Mouse (Mus musculus) embryonic facial prominence, embryonic 12.5 days (tissue): Measurements from ENCODE around the gene Gm10721. TPM values are rescaled to one million over a fixed set of nuclear protein-coding genes. Genes with fewer than 3 reads are reported as not detected.
"Not testable (repeated sequence)": the region's sequence is repeated elsewhere in the genome, so short reads cannot be mapped to it uniquely, and the experiment has no call there.

ENCODE experiments used
- ATAC-seq: fragments of 200-750 bp; cut with Nextera tagmentation; 2 replicates; pipeline ENCODE4 v1.8.0; 2017; ENCODE audit not compliant: insufficient number of reproducible peaks, insufficient read depth, low FRiP score, low TSS enrichment
- H3K27ac ChIP-seq: fragments of 300-500 bp; sonication (generic); 2 replicates; pipeline ENCODE4 v1.5.1; 2016; ENCODE audit warnings: mild to moderate bottlenecking
- H3K27me3 ChIP-seq: fragments of 300-500 bp; sonication (generic); 2 replicates; pipeline ENCODE4 v1.6.1; 2016; ENCODE audit warnings: mild to moderate bottlenecking, moderate library complexity
- H3K36me3 ChIP-seq: fragments of 300-500 bp; sonication (generic); 2 replicates; pipeline ENCODE4 v1.6.1; 2016; ENCODE audit warnings: mild to moderate bottlenecking
- H3K4me1 ChIP-seq: fragments of 300-500 bp; sonication (generic); 2 replicates; pipeline ENCODE4 v1.6.1; 2016
- H3K4me2 ChIP-seq: fragments of 300-500 bp; sonication (generic); replicated peaks from 2 replicates; pipeline ENCODE4 v1.6.1; 2016; ENCODE audit warnings: mild to moderate bottlenecking, moderate library complexity
- H3K4me3 ChIP-seq: fragments of 300-500 bp; sonication (generic); 2 replicates; pipeline ENCODE4 v1.5.1; 2016; ENCODE audit warnings: mild to moderate bottlenecking
- H3K9ac ChIP-seq: fragments of 300-500 bp; sonication (generic); 2 replicates; pipeline ENCODE4 v1.6.1; 2016; ENCODE audit warnings: mild to moderate bottlenecking, moderate library complexity
- H3K9me3 ChIP-seq: fragments of 300-500 bp; sonication (generic); 2 replicates; pipeline ENCODE4 v1.6.1; 2016; ENCODE audit warnings: mild to moderate bottlenecking, moderate library complexity
- WGBS: fragments of 180-500 bp; shearing (Covaris S2); methylation state at CpG from one replicate; pipeline ENCODE4 v1.1.7; 2016; 5-methylcytosine and 5-hydroxymethylcytosine counted together
- polyA plus RNA-seq: library from polyadenylated mRNA; unstranded; fragments of >200 nt; fragmentation: Nextera tagmentation; extraction: Ambion mirVana; gene quantifications from 2 replicates; pipeline ENCODE4 v1.2.1, GENCODE M21; 2016

Gm10721 gene
- not detected in 2 replicates for polyA plus RNA-seq

- not testable (repeated sequence) for H3K4me1 ChIP-seq, H3K4me2 ChIP-seq, H3K36me3 ChIP-seq, H3K27ac ChIP-seq, H3K27me3 ChIP-seq, H3K4me3 ChIP-seq, H3K9me3 ChIP-seq, H3K9ac ChIP-seq
- ATAC-seq = peak; percentile 62; the same call in 1 of the 2 replicates
- WGBS = no CpG with 5 or more reads among the region's 11 CpGs
Observed at GRCm38 (mm10) chr9:3012733-3013279, at the start of gene Gm10721. Gene Gm10721, plus strand, starts transcription at chr9:3013140.

GRCm38 (mm10) chr9:3000445-3000972 is 12.4 kb upstream of the Gm10721 start, which contains the start of gene Gm10722:
Gene Gm10722, plus strand, starts transcription at chr9:3000922.
- not testable (repeated sequence) for H3K9ac ChIP-seq, H3K4me2 ChIP-seq, H3K36me3 ChIP-seq, H3K27me3 ChIP-seq, H3K4me3 ChIP-seq, ATAC-seq, H3K4me1 ChIP-seq, H3K27ac ChIP-seq, H3K9me3 ChIP-seq
- WGBS = 70% methylated on average over 12 of the region's 12 CpGs

- not testable (repeated sequence) for H3K9ac ChIP-seq, H3K36me3 ChIP-seq, H3K4me1 ChIP-seq, H3K4me3 ChIP-seq, H3K27ac ChIP-seq, ATAC-seq, H3K9me3 ChIP-seq, H3K4me2 ChIP-seq, H3K27me3 ChIP-seq
- 65% methylated on average over 8 of the region's 8 CpGs for WGBS
Observed at GRCm38 (mm10) chr9:3001006-3001405, 11.9 kb upstream of the Gm10721 start.

- H3K4me3 ChIP-seq, H3K4me1 ChIP-seq, H3K36me3 ChIP-seq, H3K9me3 ChIP-seq, H3K27me3 ChIP-seq, H3K4me2 ChIP-seq, H3K9ac ChIP-seq, H3K27ac ChIP-seq: not testable (repeated sequence)
- peak; percentile 91 for ATAC-seq
- 68% methylated on average over 9 of the region's 11 CpGs for WGBS
Observed at GRCm38 (mm10) chr9:3001948-3002659, 10.8 kb upstream of the Gm10721 start.

- H3K27me3 ChIP-seq, H3K4me1 ChIP-seq, H3K4me2 ChIP-seq, H3K9ac ChIP-seq, H3K4me3 ChIP-seq, H3K9me3 ChIP-seq, H3K27ac ChIP-seq, ATAC-seq, H3K36me3 ChIP-seq: not testable (repeated sequence)
- 70% methylated on average over 6 of the region's 14 CpGs for WGBS
Observed at GRCm38 (mm10) chr9:3002794-3003396, 10.0 kb upstream of the Gm10721 start, which contains the start of gene Gm11168. Gene Gm11168, plus strand, starts transcription at chr9:3003346.

- H3K4me1 ChIP-seq, H3K4me2 ChIP-seq, H3K27ac ChIP-seq, H3K36me3 ChIP-seq, H3K9ac ChIP-seq, H3K4me3 ChIP-seq, H3K27me3 ChIP-seq, ATAC-seq, H3K9me3 ChIP-seq: not testable (repeated sequence)
- 85% methylated on average over 1 of the region's 5 CpGs for WGBS
Observed at GRCm38 (mm10) chr9:3006179-3006578, 6.8 kb upstream of the Gm10721 start.

GRCm38 (mm10) chr9:3006636-3007035 is 6.3 kb upstream of the Gm10721 start:
- ATAC-seq = peak; percentile 75
- 67% methylated on average over 8 of the region's 8 CpGs for WGBS
- H3K4me3 ChIP-seq, H3K9ac ChIP-seq, H3K4me1 ChIP-seq, H3K36me3 ChIP-seq, H3K27ac ChIP-seq, H3K9me3 ChIP-seq, H3K27me3 ChIP-seq, H3K4me2 ChIP-seq: not testable (repeated sequence)

GRCm38 (mm10) chr9:3007272-3007671 is 5.7 kb upstream of the Gm10721 start:
- ATAC-seq = not testable (repeated sequence)

GRCm38 (mm10) chr9:3009331-3009730 is 3.6 kb upstream of the Gm10721 start:
- H3K27me3 ChIP-seq, H3K27ac ChIP-seq, H3K4me2 ChIP-seq, H3K4me1 ChIP-seq, H3K9ac ChIP-seq, H3K36me3 ChIP-seq, H3K9me3 ChIP-seq, H3K4me3 ChIP-seq: not testable (repeated sequence)
- no CpG with 5 or more reads among the region's 5 CpGs for WGBS
- 0 out of 2 replicates have a peak, but pooled peaks have one; percentile 64 for ATAC-seq

More at GRCm38 (mm10) chr9:3007272-3007671, 5.7 kb upstream of the Gm10721 start:
- not testable (repeated sequence) for H3K27ac ChIP-seq, H3K4me1 ChIP-seq, H3K4me2 ChIP-seq, H3K9ac ChIP-seq, H3K9me3 ChIP-seq, H3K27me3 ChIP-seq, H3K36me3 ChIP-seq, H3K4me3 ChIP-seq
- WGBS = 79% methylated on average over 8 of the region's 9 CpGs

GRCm38 (mm10) chr9:3012054-3012621 is 802 bp upstream of the Gm10721 start:
- not testable (repeated sequence) for H3K4me3 ChIP-seq, H3K9me3 ChIP-seq, H3K27me3 ChIP-seq, H3K4me1 ChIP-seq, H3K9ac ChIP-seq, H3K4me2 ChIP-seq, H3K36me3 ChIP-seq, ATAC-seq, H3K27ac ChIP-seq
- WGBS = 75% methylated on average over 3 of the region's 7 CpGs

GRCm38 (mm10) chr9:3015354-3015753 is 2.4 kb downstream of the Gm10721 start, which contains the start of gene Gm10720:
Gene Gm10720, plus strand, starts transcription at chr9:3015654.
- H3K4me1 ChIP-seq, ATAC-seq, H3K9ac ChIP-seq, H3K4me2 ChIP-seq, H3K36me3 ChIP-seq, H3K4me3 ChIP-seq, H3K9me3 ChIP-seq, H3K27me3 ChIP-seq, H3K27ac ChIP-seq: not testable (repeated sequence)
- 64% methylated on average over 5 of the region's 9 CpGs for WGBS
